Mouse (Mus musculus) bone marrow, adult 2 months (tissue): Measurements from ENCODE around the gene Ccnl1.

ENCODE experiments used
- CTCF ChIP-seq: fragments of 200-500 bp; IDR thresholded peaks from 2 replicates; pipeline ENCODE4 v1.5.1; 2011; ENCODE audit warnings: low read length, control low read depth; ENCODE audit not compliant: control insufficient read depth, insufficient read depth
- POLR2A ChIP-seq: fragments of 200-500 bp; IDR thresholded peaks from 2 replicates; pipeline ENCODE4 v1.6.1; 2011; ENCODE audit warnings: low read depth, mild to moderate bottlenecking, control low read depth, low read length, borderline replicate concordance; ENCODE audit not compliant: control insufficient read depth

- TF ChIP-seq CTCF (no peak), POLR2A (no peak)
These were observed 34.6 kb upstream of the Ccnl1 start for GRCm38 (mm10) chr3:65992395-65993340.
